Mouse (Mus musculus) left cerebral cortex, postnatal 10 days (tissue): Measurements from ENCODE around the gene Tor3a. TPM values are rescaled to one million over a fixed set of nuclear protein-coding genes. Genes with fewer than 3 reads are reported as not detected.
A peak's percentile ranks its signal among the peaks of the same experiment; 100 is the strongest.

Experiments used
- DNase-seq, 2 experiments: peaks; one replicate each; pipeline ENCODE4 v3.0.0; 2021 to 2022; ENCODE audit warnings: low spot score in 2 of 2, mixed read lengths in 1 of 2; ENCODE audit errors: extremely low spot score in 1 of 2
- intact Hi-C: fragments of 180-260 bp; cut with DNase I; formaldehyde crosslinking; loops from one replicate; pipeline ENCODE4 v1.15.1; 2025
- total RNA-seq, 2 experiments: library from RNA; stranded (reverse); gene quantifications; 2 replicates each; pipeline ENCODE4 v1.2.3; 2021

Tor3a gene
- total RNA-seq, 2 experiments from 2014 or later = 4.1 to 5.0 TPM

GRCm38 (mm10) chr1:156613855-156614530, 60.2 kb downstream of the Tor3a start:
- intact Hi-C loops = no loop called here
- DNase-seq = peak in 1 of 2 experiments; percentile 32

- intact Hi-C loops = no loop called here
- no peak for DNase-seq
Measured at GRCm38 (mm10) chr1:156610257-156610656, 63.9 kb downstream of the Tor3a start.

- DNase-seq = no peak
- intact Hi-C loops = no loop called here
Measured at GRCm38 (mm10) chr1:156608496-156608895, 65.7 kb downstream of the Tor3a start.

DNA sequence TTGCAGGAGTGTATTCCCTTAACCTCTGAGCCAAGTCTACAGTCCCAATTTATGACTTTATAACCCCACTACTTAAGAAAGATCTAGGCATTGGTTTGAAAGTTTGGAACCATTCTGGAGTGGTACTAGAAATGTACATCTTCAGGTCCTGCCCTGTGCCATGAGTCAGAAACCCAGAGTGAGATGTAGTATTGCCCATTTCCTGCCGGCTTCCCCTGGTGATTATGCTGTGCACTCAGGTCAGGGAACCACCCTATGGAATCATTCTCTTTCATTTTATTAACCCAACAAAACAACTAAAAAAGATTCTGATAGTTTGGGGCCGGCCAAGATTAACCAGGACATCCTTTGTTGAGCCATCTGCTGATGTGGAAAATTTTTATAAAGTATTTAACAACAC, 68.2 kb downstream of the Tor3a start:
- no peak for DNase-seq
- intact Hi-C loops = no loop called here

GRCm38 (mm10) chr1:156605094-156605866, 68.9 kb downstream of the Tor3a start:
- no peak for DNase-seq
- intact Hi-C loops = no loop called here

Other genes starting within 250 kb of the Tor3a start
- 10 to 100 TPM; 26.0 to 33.8 TPM for gene Soat1, start 200.0 kb downstream of the Tor3a start, total RNA-seq
- 10 to 100 TPM; 49.6 to 54.0 TPM for gene Gm10031, start 150.3 kb downstream of the Tor3a start, total RNA-seq
- gene Abl2, start 115.6 kb downstream of the Tor3a start, total RNA-seq = 10 to 100 TPM; 55.6 to 58.8 TPM
- 10 to 100 TPM; 63.2 to 65.0 TPM for gene Fam20b, start 44.7 kb upstream of the Tor3a start, total RNA-seq
- gene Angptl1, start 164.2 kb upstream of the Tor3a start, total RNA-seq = 1 to 10 TPM in 1 of 2 experiments, under 1 TPM in 1; 0.81 to 1.0 TPM